Mouse (Mus musculus): ENCODE measurements at regions not wholly inside any gene's neighbourhood (a gene's known extent, or its start where the extent isn't known, plus 50 kb on each side); places are given as distances from the start of the nearest gene placed in this dataset.

GRCm38 (mm10) chr5:132758941-132759340 is 215.8 kb upstream of the Auts2 start:
- H3K9me3 ChIP-seq (replicated peaks; ENCODE audit: control insufficient read depth, low read length): no peaks in the 10 kb centered on the region
- H3K27me3 ChIP-seq (ENCODE audit: control insufficient read depth, insufficient read depth, low read length): no peaks in the 10 kb centered on the region
- H3K4me3 ChIP-seq (ENCODE audit: low read depth, low read length): no peak overlapping the region
- H3K4me2 ChIP-seq (ENCODE audit: low read depth, low read length): no peak overlapping the region
- H3K4me1 ChIP-seq (ENCODE audit: control insufficient read depth, insufficient read depth, low read length): no peaks in the 10 kb centered on the region
- 83% methylated on average over 10 of the region's 10 CpGs for WGBS
- H3K36me3 ChIP-seq (replicated peaks; ENCODE audit: control insufficient read depth, insufficient read depth, low read depth, low read length): no peaks in the 10 kb centered on the region
- H3K27ac ChIP-seq (replicated peaks; ENCODE audit: low read depth, low read length): no peak overlapping the region
- no peak overlapping the region for H3K9ac ChIP-seq (replicated peaks; ENCODE audit: low read length)
- ATAC-seq (replicated peaks; ENCODE audit: insufficient number of reproducible peaks, low FRiP score, low TSS enrichment, low read depth) (no peak), DNase-seq (ENCODE audit: low spot score) (no peak)

GRCm38 (mm10) chr5:132737966-132738365 is 194.8 kb upstream of the Auts2 start:
- Histone ChIP-seq H3K9me3 (replicated peaks; ENCODE audit: control insufficient read depth, low read length) (no peaks in the 10 kb centered on the region), H3K36me3 (replicated peaks; ENCODE audit: control insufficient read depth, insufficient read depth, low read depth, low read length) (no peaks in the 10 kb centered on the region), H3K4me3 (ENCODE audit: low read depth, low read length) (no peak overlapping the region), H3K4me1 (ENCODE audit: control insufficient read depth, insufficient read depth, low read length) (no peaks in the 10 kb centered on the region), H3K9ac (replicated peaks; ENCODE audit: low read length) (no peak overlapping the region), H3K27ac (replicated peaks; ENCODE audit: low read depth, low read length) (no peak overlapping the region), H3K4me2 (ENCODE audit: low read depth, low read length) (no peak overlapping the region), H3K27me3 (ENCODE audit: control insufficient read depth, insufficient read depth, low read length) (no peaks in the 10 kb centered on the region)
- ATAC-seq (replicated peaks; ENCODE audit: insufficient number of reproducible peaks, low FRiP score, low TSS enrichment, low read depth) (no peak), DNase-seq (ENCODE audit: low spot score) (no peak)
- 81% methylated on average over 5 of the region's 5 CpGs for WGBS

GRCm38 (mm10) chr5:132728689-132729189 is 185.6 kb upstream of the Auts2 start:
- Histone ChIP-seq H3K4me3 (ENCODE audit: low read depth, low read length) (no peak overlapping the region), H3K36me3 (replicated peaks; ENCODE audit: control insufficient read depth, insufficient read depth, low read depth, low read length) (no peaks in the 10 kb centered on the region), H3K4me1 (ENCODE audit: control insufficient read depth, insufficient read depth, low read length) (no peaks in the 10 kb centered on the region), H3K9me3 (replicated peaks; ENCODE audit: control insufficient read depth, low read length) (no peaks in the 10 kb centered on the region), H3K4me2 (ENCODE audit: low read depth, low read length) (no peak overlapping the region), H3K9ac (replicated peaks; ENCODE audit: low read length) (no peak overlapping the region), H3K27ac (replicated peaks; ENCODE audit: low read depth, low read length) (no peak overlapping the region), H3K27me3 (ENCODE audit: control insufficient read depth, insufficient read depth, low read length) (no peaks in the 10 kb centered on the region)
- ATAC-seq (replicated peaks; ENCODE audit: insufficient number of reproducible peaks, low FRiP score, low TSS enrichment, low read depth) (no peak), DNase-seq (ENCODE audit: low spot score) (peak; percentile 24)
- WGBS: 34% methylated on average over 10 of the region's 10 CpGs

GRCm38 (mm10) chr5:132724467-132724866 is 181.3 kb upstream of the Auts2 start:
- Histone ChIP-seq H3K4me2 (ENCODE audit: low read depth, low read length) (no peak overlapping the region), H3K4me1 (ENCODE audit: control insufficient read depth, insufficient read depth, low read length) (no peaks in the 10 kb centered on the region), H3K36me3 (replicated peaks; ENCODE audit: control insufficient read depth, insufficient read depth, low read depth, low read length) (no peaks in the 10 kb centered on the region), H3K4me3 (ENCODE audit: low read depth, low read length) (no peak overlapping the region), H3K27me3 (ENCODE audit: control insufficient read depth, insufficient read depth, low read length) (no peaks in the 10 kb centered on the region), H3K27ac (replicated peaks; ENCODE audit: low read depth, low read length) (no peak overlapping the region), H3K9ac (replicated peaks; ENCODE audit: low read length) (no peak overlapping the region), H3K9me3 (replicated peaks; ENCODE audit: control insufficient read depth, low read length) (no peaks in the 10 kb centered on the region)
- DNase-seq (ENCODE audit: low spot score) (no peak), ATAC-seq (replicated peaks; ENCODE audit: insufficient number of reproducible peaks, low FRiP score, low TSS enrichment, low read depth) (no peak)
- 78% methylated on average over 2 of the region's 2 CpGs for WGBS

DNA sequence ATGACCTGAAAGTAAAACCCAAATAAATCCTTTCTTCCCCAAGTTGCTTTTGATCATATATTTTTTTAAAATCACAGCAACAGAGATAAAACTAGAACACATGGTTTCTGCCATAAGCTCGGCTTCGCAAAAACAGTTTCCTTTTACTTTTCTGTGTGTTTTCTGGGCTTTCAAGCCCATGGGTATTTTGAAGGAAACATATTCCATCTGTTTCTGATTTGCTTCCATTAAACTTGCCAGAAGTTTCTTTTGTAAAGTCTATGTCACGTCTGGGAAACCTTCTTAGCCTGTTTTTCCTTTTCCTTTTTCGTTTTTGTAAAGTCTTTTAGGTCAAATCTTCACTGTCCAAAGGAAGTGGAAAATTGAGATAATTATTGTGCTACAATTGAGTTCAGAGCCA is 167.2 kb upstream of the Auts2 start:
- 31% methylated on average over 4 of the region's 4 CpGs for WGBS
- H3K4me1 ChIP-seq (ENCODE audit: control insufficient read depth, insufficient read depth, low read length): no peaks in the 10 kb centered on the region

DNA sequence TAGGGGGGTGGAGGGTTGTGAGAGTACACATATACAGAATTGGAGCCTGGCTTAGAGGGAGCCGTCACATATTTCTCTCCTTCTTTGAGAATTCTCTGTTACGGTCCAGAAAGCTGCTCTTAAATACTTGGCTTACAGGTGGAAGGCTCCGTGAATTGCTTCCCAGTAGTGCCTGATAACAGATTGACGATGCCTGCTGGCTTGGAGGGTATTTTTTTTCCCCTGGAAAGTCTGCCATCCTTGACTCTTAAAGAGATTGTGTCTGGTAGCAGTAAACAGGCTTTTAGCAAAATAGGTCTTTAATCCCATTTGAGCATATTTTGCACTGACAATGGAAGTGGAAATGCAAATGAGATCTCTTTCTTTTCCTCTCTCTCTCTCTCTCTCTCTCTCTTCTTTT is 164.4 kb upstream of the Auts2 start:
- Histone ChIP-seq H3K27ac (replicated peaks; ENCODE audit: low read depth, low read length) (no peak overlapping the region), H3K4me1 (ENCODE audit: control insufficient read depth, insufficient read depth, low read length) (no peaks in the 10 kb centered on the region), H3K4me3 (ENCODE audit: low read depth, low read length) (no peak overlapping the region), H3K36me3 (replicated peaks; ENCODE audit: control insufficient read depth, insufficient read depth, low read depth, low read length) (no peaks in the 10 kb centered on the region), H3K9me3 (replicated peaks; ENCODE audit: control insufficient read depth, low read length) (no peaks in the 10 kb centered on the region), H3K27me3 (ENCODE audit: control insufficient read depth, insufficient read depth, low read length) (no peaks in the 10 kb centered on the region), H3K4me2 (ENCODE audit: low read depth, low read length) (no peak overlapping the region), H3K9ac (replicated peaks; ENCODE audit: low read length) (no peak overlapping the region)
- DNase-seq (ENCODE audit: low spot score) (no peak), ATAC-seq (replicated peaks; ENCODE audit: insufficient number of reproducible peaks, low FRiP score, low TSS enrichment, low read depth) (no peak)
- WGBS: 70% methylated on average over 4 of the region's 4 CpGs

More for the DNA sequence above, 167.2 kb upstream of the Auts2 start:
- no peaks in the 10 kb centered on the region for H3K36me3 ChIP-seq (replicated peaks; ENCODE audit: control insufficient read depth, insufficient read depth, low read depth, low read length)
- DNase-seq (ENCODE audit: low spot score) (peak; percentile 65), ATAC-seq (replicated peaks; ENCODE audit: insufficient number of reproducible peaks, low FRiP score, low TSS enrichment, low read depth) (no peak)
- no peaks in the 10 kb centered on the region for H3K9me3 ChIP-seq (replicated peaks; ENCODE audit: control insufficient read depth, low read length)
- no peaks in the 10 kb centered on the region for H3K27me3 ChIP-seq (ENCODE audit: control insufficient read depth, insufficient read depth, low read length)
- H3K9ac ChIP-seq (replicated peaks; ENCODE audit: low read length): no peak overlapping the region
- no peak overlapping the region for H3K4me3 ChIP-seq (ENCODE audit: low read depth, low read length)
- H3K27ac ChIP-seq (replicated peaks; ENCODE audit: low read depth, low read length): no peak overlapping the region
- no peak overlapping the region for H3K4me2 ChIP-seq (ENCODE audit: low read depth, low read length)

- Histone ChIP-seq H3K27ac (replicated peaks; ENCODE audit: low read depth, low read length) (no peak overlapping the region), H3K9ac (replicated peaks; ENCODE audit: low read length) (no peak overlapping the region), H3K9me3 (replicated peaks; ENCODE audit: control insufficient read depth, low read length) (no peaks in the 10 kb centered on the region), H3K4me3 (ENCODE audit: low read depth, low read length) (no peak overlapping the region), H3K36me3 (replicated peaks; ENCODE audit: control insufficient read depth, insufficient read depth, low read depth, low read length) (no peaks in the 10 kb centered on the region), H3K4me2 (ENCODE audit: low read depth, low read length) (no peak overlapping the region), H3K4me1 (ENCODE audit: control insufficient read depth, insufficient read depth, low read length) (no peaks in the 10 kb centered on the region), H3K27me3 (ENCODE audit: control insufficient read depth, insufficient read depth, low read length) (no peaks in the 10 kb centered on the region)
- 80% methylated on average over 10 of the region's 10 CpGs for WGBS
- ATAC-seq (replicated peaks; ENCODE audit: insufficient number of reproducible peaks, low FRiP score, low TSS enrichment, low read depth): no peak
- DNase-seq (ENCODE audit: low spot score): no peak
Measured at GRCm38 (mm10) chr5:132703455-132704100, 160.4 kb upstream of the Auts2 start.

GRCm38 (mm10) chr5:132702573-132702972 is 159.4 kb upstream of the Auts2 start:
- DNase-seq (ENCODE audit: low spot score): no peak
- Histone ChIP-seq H3K27me3 (ENCODE audit: control insufficient read depth, insufficient read depth, low read length) (no peaks in the 10 kb centered on the region), H3K27ac (replicated peaks; ENCODE audit: low read depth, low read length) (no peak overlapping the region)

More at GRCm38 (mm10) chr5:132702573-132702972, 159.4 kb upstream of the Auts2 start:
- no peak overlapping the region for H3K9ac ChIP-seq (replicated peaks; ENCODE audit: low read length)
- H3K4me2 ChIP-seq (ENCODE audit: low read depth, low read length): no peak overlapping the region
- H3K4me3 ChIP-seq (ENCODE audit: low read depth, low read length): no peak overlapping the region
- no peaks in the 10 kb centered on the region for H3K36me3 ChIP-seq (replicated peaks; ENCODE audit: control insufficient read depth, insufficient read depth, low read depth, low read length)
- no peaks in the 10 kb centered on the region for H3K4me1 ChIP-seq (ENCODE audit: control insufficient read depth, insufficient read depth, low read length)
- WGBS: 72% methylated on average over 3 of the region's 3 CpGs
- H3K9me3 ChIP-seq (replicated peaks; ENCODE audit: control insufficient read depth, low read length): no peaks in the 10 kb centered on the region
- ATAC-seq (replicated peaks; ENCODE audit: insufficient number of reproducible peaks, low FRiP score, low TSS enrichment, low read depth): no peak
